Mouse (Mus musculus) liver, postnatal 0 days (tissue): ENCODE measurements around the gene Rtl6. TPM values are rescaled to one million over a fixed set of nuclear protein-coding genes. Genes with fewer than 3 reads are reported as not detected.

Experiments used
- ATAC-seq: fragments of 200-750 bp; cut with Nextera tagmentation; 2 replicates; pipeline ENCODE4 v1.8.0; 2017; ENCODE audit warnings: mild to moderate bottlenecking, moderate library complexity
- DNase-seq: peaks from one replicate; pipeline ENCODE4 v3.0.0-alpha.2; 2016
- H3K27ac ChIP-seq: fragments of 300-500 bp; sonication (generic); 2 replicates; pipeline ENCODE4 v1.5.1; 2014; ENCODE audit warnings: antibody characterized with exemption, moderate library complexity, mild to moderate bottlenecking, low read depth
- H3K27me3 ChIP-seq: fragments of 300-500 bp; sonication (generic); 2 replicates; pipeline ENCODE4 v1.6.1; 2014; ENCODE audit warnings: low read length, control low read depth, mixed read lengths; ENCODE audit not compliant: insufficient read depth
- H3K36me3 ChIP-seq: fragments of 300-500 bp; sonication (generic); replicated peaks from 2 replicates; pipeline ENCODE4 v1.6.1; 2014; ENCODE audit warnings: mild to moderate bottlenecking, control low read depth, low read length, moderate library complexity, mixed read lengths; ENCODE audit not compliant: insufficient read depth
- H3K4me1 ChIP-seq: fragments of 300-500 bp; sonication (generic); 2 replicates; pipeline ENCODE4 v1.6.1; 2014; ENCODE audit warnings: antibody characterized with exemption, mild to moderate bottlenecking, control low read depth; ENCODE audit not compliant: insufficient read depth
- H3K4me2 ChIP-seq: fragments of 300-500 bp; sonication (generic); 2 replicates; pipeline ENCODE4 v1.6.1; 2014; ENCODE audit warnings: low read depth, mild to moderate bottlenecking, low read length, moderate library complexity, mixed read lengths
- H3K4me3 ChIP-seq: fragments of 300-500 bp; sonication (generic); 2 replicates; pipeline ENCODE4 v1.5.1; 2014; ENCODE audit warnings: low read depth, low read length
- H3K9ac ChIP-seq: fragments of 300-500 bp; sonication (generic); replicated peaks from 2 replicates; pipeline ENCODE4 v1.6.1; 2014; ENCODE audit warnings: mild to moderate bottlenecking, moderate library complexity
- H3K9me3 ChIP-seq: fragments of 300-500 bp; sonication (generic); 2 replicates; pipeline ENCODE4 v1.6.1; 2016; ENCODE audit warnings: mild to moderate bottlenecking, control low read depth, low read length, mixed read lengths
- CTCF ChIP-seq: sonication (generic); IDR thresholded peaks from 2 replicates; pipeline ENCODE4 v1.5.1; 2016; ENCODE audit warnings: antibody characterized with exemption, low read depth
- EP300 ChIP-seq: IDR thresholded peaks from 2 replicates; pipeline ENCODE4 v1.6.1; 2016; ENCODE audit warnings: antibody characterized with exemption, low read depth, mild to moderate bottlenecking
- WGBS: fragments of 180-500 bp; shearing (Covaris S2); extraction: QIAGEN DNeasy Blood & Tissue Kit; methylation state at CpG from one replicate; pipeline ENCODE4 v1.1.7; 2014; ENCODE audit not compliant: insufficient replicate concordance; 5-methylcytosine and 5-hydroxymethylcytosine counted together
- polyA plus RNA-seq: library from polyadenylated mRNA; unstranded; fragments of >200 nt; fragmentation: Nextera tagmentation; extraction: Ambion mirVana; gene quantifications from 2 replicates; pipeline ENCODE4 v1.2.1, GENCODE M21; 2015

The Rtl6 gene
- polyA plus RNA-seq, 1 experiment from 2014 or later = 0.63 TPM

- DNase-seq (no peak), ATAC-seq (no peak)
- Histone ChIP-seq H3K27ac (no peak overlapping the region), H3K4me1 (no peaks in the 10 kb centered on the region), H3K9ac (no peak overlapping the region), H3K27me3 (no peaks in the 10 kb centered on the region), H3K4me2 (no peak overlapping the region), H3K36me3 (no peaks in the 10 kb centered on the region), H3K9me3 (no peaks in the 10 kb centered on the region), H3K4me3 (no peak overlapping the region)
- TF ChIP-seq CTCF = no peak
- TF ChIP-seq EP300 = no peak
- WGBS = 61% methylated on average over 9 of the region's 9 CpGs
Measured at GRCm38 (mm10) chr15:84595241-84595945, 37.8 kb upstream of the Rtl6 start.

GRCm38 (mm10) chr15:84593514-84593913 is 35.9 kb upstream of the Rtl6 start:
- no peak overlapping the region for H3K9ac ChIP-seq
- H3K4me1 ChIP-seq = no peaks in the 10 kb centered on the region
- WGBS = 50% methylated on average over 9 of the region's 9 CpGs
- no peak overlapping the region for H3K27ac ChIP-seq
- H3K4me2 ChIP-seq = no peak overlapping the region
- DNase-seq = no peak
- H3K36me3 ChIP-seq = no peaks in the 10 kb centered on the region
- TF ChIP-seq EP300 = no peak
- TF ChIP-seq CTCF = 0 out of 2 replicates have a peak, but pooled peaks have one; percentile 39
- H3K27me3 ChIP-seq = no peaks in the 10 kb centered on the region
- H3K4me3 ChIP-seq = no peak overlapping the region
- ATAC-seq = no peak
- H3K9me3 ChIP-seq = no peaks in the 10 kb centered on the region

- Histone ChIP-seq H3K27me3 (no peaks in the 10 kb centered on the region), H3K36me3 (no peaks in the 10 kb centered on the region)
- no peak for ATAC-seq
Measured at GRCm38 (mm10) chr15:84592240-84592639, 34.6 kb upstream of the Rtl6 start.

GRCm38 (mm10) chr15:84591573-84592139 is 34.0 kb upstream of the Rtl6 start:
- H3K9ac ChIP-seq = no peak overlapping the region
- H3K4me1 ChIP-seq = no peaks in the 10 kb centered on the region
- H3K4me3 ChIP-seq = no peak overlapping the region
- H3K27ac ChIP-seq = no peak overlapping the region
- WGBS = 58% methylated on average over 13 of the region's 13 CpGs
- ATAC-seq = no peak
- TF ChIP-seq CTCF (no peak), EP300 (no peak)
- H3K27me3 ChIP-seq = no peaks in the 10 kb centered on the region
- no peak overlapping the region for H3K4me2 ChIP-seq
- no peaks in the 10 kb centered on the region for H3K9me3 ChIP-seq
- no peaks in the 10 kb centered on the region for H3K36me3 ChIP-seq
- DNase-seq = no peak

More at GRCm38 (mm10) chr15:84592240-84592639, 34.6 kb upstream of the Rtl6 start:
- no peak for TF ChIP-seq CTCF
- TF ChIP-seq EP300 = no peak
- no peak overlapping the region for H3K4me3 ChIP-seq
- no peaks in the 10 kb centered on the region for H3K9me3 ChIP-seq
- 53% methylated on average over 5 of the region's 5 CpGs for WGBS
- H3K4me2 ChIP-seq = no peak overlapping the region
- H3K4me1 ChIP-seq = no peaks in the 10 kb centered on the region
- no peak for DNase-seq
- no peak overlapping the region for H3K27ac ChIP-seq
- no peak overlapping the region for H3K9ac ChIP-seq

- WGBS = 67% methylated on average over 4 of the region's 4 CpGs
- H3K27me3 ChIP-seq = no peaks in the 10 kb centered on the region
- no peak overlapping the region for H3K4me2 ChIP-seq
- DNase-seq (no peak), ATAC-seq (no peak)
- no peak overlapping the region for H3K4me3 ChIP-seq
- H3K4me1 ChIP-seq = no peaks in the 10 kb centered on the region
- H3K27ac ChIP-seq = no peak overlapping the region
- TF ChIP-seq EP300 = no peak
- no peak overlapping the region for H3K9ac ChIP-seq
- no peaks in the 10 kb centered on the region for H3K36me3 ChIP-seq
- H3K9me3 ChIP-seq = no peaks in the 10 kb centered on the region
Measured at GRCm38 (mm10) chr15:84588371-84588821, 30.8 kb upstream of the Rtl6 start.

- H3K4me2 ChIP-seq = no peak overlapping the region
- H3K4me1 ChIP-seq = no peaks in the 10 kb centered on the region
- H3K27me3 ChIP-seq = no peaks in the 10 kb centered on the region
- WGBS = 62% methylated on average over 1 of the region's 1 CpGs
- H3K4me3 ChIP-seq = no peak overlapping the region
- H3K27ac ChIP-seq = no peak overlapping the region
- no peak overlapping the region for H3K9ac ChIP-seq
- no peak for DNase-seq
- H3K9me3 ChIP-seq = no peaks in the 10 kb centered on the region
- no peaks in the 10 kb centered on the region for H3K36me3 ChIP-seq
- no peak for ATAC-seq
- TF ChIP-seq CTCF (no peak), EP300 (no peak)
Measured at GRCm38 (mm10) chr15:84578607-84579006, 21.0 kb upstream of the Rtl6 start.
